Mouse (Mus musculus) liver, embryonic 13.5 days (tissue): Measurements from ENCODE around the gene Ppp1r12b. TPM values are rescaled to one million over a fixed set of nuclear protein-coding genes. Genes with fewer than 3 reads are reported as not detected.

Experiments
- ATAC-seq: fragments of 200-750 bp; cut with Nextera tagmentation; 2 replicates; pipeline ENCODE4 v1.8.0; 2017; ENCODE audit warnings: low read depth, mild to moderate bottlenecking, moderate number of reproducible peaks, moderate library complexity
- DNase-seq: peaks from one replicate; pipeline ENCODE4 v3.0.0; 2022
- H3K27ac ChIP-seq: fragments of 300-500 bp; sonication (generic); 2 replicates; pipeline ENCODE4 v1.5.1; 2015; ENCODE audit warnings: moderate library complexity, mild to moderate bottlenecking, inconsistent platforms
- H3K27me3 ChIP-seq: fragments of 300-500 bp; sonication (generic); 2 replicates; pipeline ENCODE4 v1.6.1; 2015; ENCODE audit warnings: mild to moderate bottlenecking, inconsistent platforms
- H3K36me3 ChIP-seq: fragments of 300-500 bp; sonication (generic); 2 replicates; pipeline ENCODE4 v1.6.1; 2015; ENCODE audit warnings: mild to moderate bottlenecking, inconsistent platforms
- H3K4me1 ChIP-seq: fragments of 300-500 bp; sonication (generic); replicated peaks from 2 replicates; pipeline ENCODE4 v1.6.1; 2015; ENCODE audit warnings: inconsistent platforms
- H3K4me2 ChIP-seq: fragments of 300-500 bp; sonication (generic); 2 replicates; pipeline ENCODE4 v1.6.1; 2015; ENCODE audit warnings: inconsistent platforms, mild to moderate bottlenecking, moderate library complexity
- H3K4me3 ChIP-seq: fragments of 300-500 bp; sonication (generic); replicated peaks from 2 replicates; pipeline ENCODE4 v1.5.1; 2015; ENCODE audit warnings: mild to moderate bottlenecking, inconsistent platforms
- H3K9ac ChIP-seq: fragments of 300-500 bp; sonication (generic); 2 replicates; pipeline ENCODE4 v1.6.1; 2015; ENCODE audit warnings: mild to moderate bottlenecking, inconsistent platforms
- H3K9me3 ChIP-seq: fragments of 300-500 bp; sonication (generic); replicated peaks from 2 replicates; pipeline ENCODE4 v1.6.1; 2016; ENCODE audit warnings: inconsistent platforms
- WGBS: fragments of 180-500 bp; shearing (Covaris S2); methylation state at CpG from one replicate; pipeline ENCODE4 v1.1.7; 2015; ENCODE audit not compliant: insufficient replicate concordance; 5-methylcytosine and 5-hydroxymethylcytosine counted together
- polyA plus RNA-seq: library from polyadenylated mRNA; unstranded; fragments of >200 nt; fragmentation: Nextera tagmentation; extraction: Ambion mirVana; gene quantifications from 2 replicates; pipeline ENCODE4 v1.2.1, GENCODE M21; 2015

The Ppp1r12b gene
- polyA plus RNA-seq, 1 experiment from 2014 or later, result 2.2 TPM

GRCm38 (mm10) chr1:134938233-134938632, 17.5 kb downstream of the Ppp1r12b start:
- no peak overlapping the region for H3K4me2 ChIP-seq
- H3K9ac ChIP-seq, result no peak overlapping the region
- no peaks in the 10 kb centered on the region for H3K36me3 ChIP-seq
- no peaks in the 10 kb centered on the region for H3K27me3 ChIP-seq
- no peak overlapping the region for H3K4me3 ChIP-seq
- H3K27ac ChIP-seq, result no peak overlapping the region
- no peaks in the 10 kb centered on the region for H3K9me3 ChIP-seq
- DNase-seq (no peak), ATAC-seq (no peak)
- peaks cover 17% of the 10 kb centered on the region for H3K4me1 ChIP-seq
- WGBS, result 74% methylated on average over 1 of the region's 1 CpGs

- Histone ChIP-seq H3K4me3 (no peak overlapping the region), H3K27ac (no peak overlapping the region), H3K27me3 (no peaks in the 10 kb centered on the region), H3K4me1 (peaks cover 15% of the 10 kb centered on the region), H3K9ac (no peak overlapping the region), H3K9me3 (no peaks in the 10 kb centered on the region), H3K4me2 (no peak overlapping the region), H3K36me3 (no peaks in the 10 kb centered on the region)
- 77% methylated on average over 6 of the region's 6 CpGs for WGBS
- DNase-seq, result no peak
- no peak for ATAC-seq
Observed at GRCm38 (mm10) chr1:134936335-134936734, 19.4 kb downstream of the Ppp1r12b start.

GRCm38 (mm10) chr1:134932431-134932830, 23.3 kb downstream of the Ppp1r12b start:
- H3K36me3 ChIP-seq, result no peaks in the 10 kb centered on the region
- no peak overlapping the region for H3K4me3 ChIP-seq
- no peak overlapping the region for H3K4me2 ChIP-seq
- 63% methylated on average over 7 of the region's 7 CpGs for WGBS
- ATAC-seq (no peak), DNase-seq (no peak)
- no peaks in the 10 kb centered on the region for H3K4me1 ChIP-seq
- no peaks in the 10 kb centered on the region for H3K9me3 ChIP-seq
- no peak overlapping the region for H3K27ac ChIP-seq
- H3K9ac ChIP-seq, result no peak overlapping the region
- no peaks in the 10 kb centered on the region for H3K27me3 ChIP-seq

- H3K4me2 ChIP-seq, result no peak overlapping the region
- H3K9me3 ChIP-seq, result no peaks in the 10 kb centered on the region
- H3K4me3 ChIP-seq, result no peak overlapping the region
- no peak overlapping the region for H3K9ac ChIP-seq
- no peaks in the 10 kb centered on the region for H3K27me3 ChIP-seq
- peaks cover 18% of the 10 kb centered on the region for H3K4me1 ChIP-seq
- H3K27ac ChIP-seq, result no peak overlapping the region
- no peaks in the 10 kb centered on the region for H3K36me3 ChIP-seq
- ATAC-seq, result no peak
- 78% methylated on average over 6 of the region's 6 CpGs for WGBS
- no peak for DNase-seq
Observed at GRCm38 (mm10) chr1:134919010-134919409, 36.7 kb downstream of the Ppp1r12b start.

- no peaks in the 10 kb centered on the region for H3K36me3 ChIP-seq
- DNase-seq, result no peak
- no peak overlapping the region for H3K27ac ChIP-seq
- H3K4me1 ChIP-seq, result peaks cover 6% of the 10 kb centered on the region; the same call in 1 of the 2 replicates
- no peak overlapping the region for H3K9ac ChIP-seq
- no peak overlapping the region for H3K4me2 ChIP-seq
- ATAC-seq, result no peak
- 60% methylated on average over 4 of the region's 4 CpGs for WGBS
- no peaks in the 10 kb centered on the region for H3K27me3 ChIP-seq
- no peaks in the 10 kb centered on the region for H3K9me3 ChIP-seq
- H3K4me3 ChIP-seq, result no peak overlapping the region
Observed at GRCm38 (mm10) chr1:134915421-134915820, 40.3 kb downstream of the Ppp1r12b start.

- 77% methylated on average over 4 of the region's 4 CpGs for WGBS
- DNase-seq (no peak), ATAC-seq (no peak)
- no peaks in the 10 kb centered on the region for H3K27me3 ChIP-seq
- H3K36me3 ChIP-seq, result no peaks in the 10 kb centered on the region
- H3K4me3 ChIP-seq, result no peak overlapping the region
- no peak overlapping the region for H3K9ac ChIP-seq
- peaks cover 10% of the 10 kb centered on the region for H3K4me1 ChIP-seq
- H3K27ac ChIP-seq, result no peak overlapping the region
- H3K4me2 ChIP-seq, result no peak overlapping the region
- no peaks in the 10 kb centered on the region for H3K9me3 ChIP-seq
Observed at GRCm38 (mm10) chr1:134913535-134913934, 42.2 kb downstream of the Ppp1r12b start.

GRCm38 (mm10) chr1:134911892-134912291, 43.9 kb downstream of the Ppp1r12b start:
- Histone ChIP-seq H3K27ac (no peak overlapping the region), H3K4me2 (no peak overlapping the region), H3K9ac (no peak overlapping the region), H3K4me1 (peaks cover 10% of the 10 kb centered on the region), H3K27me3 (no peaks in the 10 kb centered on the region), H3K4me3 (no peak overlapping the region), H3K9me3 (no peaks in the 10 kb centered on the region), H3K36me3 (no peaks in the 10 kb centered on the region)
- WGBS, result 71% methylated on average over 4 of the region's 4 CpGs
- DNase-seq, result no peak
- no peak for ATAC-seq

GRCm38 (mm10) chr1:134910037-134910436, 45.7 kb downstream of the Ppp1r12b start:
- DNase-seq (no peak), ATAC-seq (no peak)
- Histone ChIP-seq H3K27me3 (no peaks in the 10 kb centered on the region), H3K9me3 (no peaks in the 10 kb centered on the region), H3K27ac (no peak overlapping the region), H3K4me1 (peaks cover 10% of the 10 kb centered on the region), H3K36me3 (no peaks in the 10 kb centered on the region), H3K4me2 (no peak overlapping the region), H3K9ac (no peak overlapping the region), H3K4me3 (no peak overlapping the region)
- whole genome bisulfite sequencing, result 49% methylated on average over 3 of the region's 3 CpGs

- no peak overlapping the region for H3K9ac ChIP-seq
- ATAC-seq (no peak), DNase-seq (no peak)
- H3K4me3 ChIP-seq, result no peak overlapping the region
- H3K4me2 ChIP-seq, result no peak overlapping the region
- no peak overlapping the region for H3K27ac ChIP-seq
- WGBS, result 70% methylated on average over 9 of the region's 9 CpGs
- peaks cover 5% of the 10 kb centered on the region; the same call in 1 of the 2 replicates for H3K4me1 ChIP-seq
- H3K36me3 ChIP-seq, result no peaks in the 10 kb centered on the region
- H3K27me3 ChIP-seq, result no peaks in the 10 kb centered on the region
- H3K9me3 ChIP-seq, result no peaks in the 10 kb centered on the region
Observed at GRCm38 (mm10) chr1:134909442-134909841, 46.3 kb downstream of the Ppp1r12b start.

GRCm38 (mm10) chr1:134902051-134902619, 53.6 kb downstream of the Ppp1r12b start:
- no peak overlapping the region for H3K4me2 ChIP-seq
- no peak overlapping the region for H3K4me3 ChIP-seq
- H3K9me3 ChIP-seq, result no peaks in the 10 kb centered on the region
- no peaks in the 10 kb centered on the region for H3K27me3 ChIP-seq
- 0 out of 2 replicates have a peak, but pooled peaks cover 5% of the 10 kb centered on the region for H3K4me1 ChIP-seq
- WGBS, result 17% methylated on average over 3 of the region's 3 CpGs
- no peak for ATAC-seq
- H3K36me3 ChIP-seq, result peaks cover 2% of the 10 kb centered on the region; the same call in 1 of the 2 replicates
- no peak for DNase-seq
- H3K27ac ChIP-seq, result no peak overlapping the region
- no peak overlapping the region for H3K9ac ChIP-seq

- Histone ChIP-seq H3K4me3 (no peak overlapping the region), H3K4me2 (no peak overlapping the region), H3K4me1 (no peaks in the 10 kb centered on the region), H3K9ac (no peak overlapping the region), H3K36me3 (peaks cover 17% of the 10 kb centered on the region), H3K9me3 (no peaks in the 10 kb centered on the region), H3K27me3 (no peaks in the 10 kb centered on the region), H3K27ac (no peak overlapping the region)
- no peak for ATAC-seq
- DNase-seq, result no peak
- WGBS, result 76% methylated on average over 6 of the region's 6 CpGs
Observed at GRCm38 (mm10) chr1:134896008-134896407, 59.7 kb downstream of the Ppp1r12b start.

- H3K36me3 ChIP-seq, result peaks cover 18% of the 10 kb centered on the region
- no peaks in the 10 kb centered on the region for H3K9me3 ChIP-seq
- H3K4me2 ChIP-seq, result no peak overlapping the region
- no peak overlapping the region for H3K9ac ChIP-seq
- no peak for DNase-seq
- H3K4me3 ChIP-seq, result no peak overlapping the region
- no peak for ATAC-seq
- H3K27me3 ChIP-seq, result no peaks in the 10 kb centered on the region
- no peaks in the 10 kb centered on the region for H3K4me1 ChIP-seq
- no peak overlapping the region for H3K27ac ChIP-seq
- 75% methylated on average over 3 of the region's 3 CpGs for WGBS
Observed at GRCm38 (mm10) chr1:134894803-134895202, 60.9 kb downstream of the Ppp1r12b start.
